Mouse (Mus musculus): ENCODE data around the gene Aes. TPM values are rescaled to one million over a fixed set of nuclear protein-coding genes. Genes with fewer than 3 reads are reported as not detected.
A peak's percentile ranks its signal among the peaks of the same experiment; 100 is the strongest.

Aes gene
- total RNA-seq, 2 experiments from 2014 or later = 637 to 727 TPM

- TF ChIP-seq CTCF (IDR thresholded peaks at IDR 0.05) = no peak
- H3K4me3 ChIP-seq = peak overlapping the region; percentile 82
- peak overlapping the region; percentile 82 for H3K27ac ChIP-seq
- intact Hi-C loops (cut with DNase I) = loop anchor here (1.0 to 2.0 kb wide), 2 partner anchors 29 to 33 kb away; no protein-coding TSS in a partner anchor
- peak; percentile 97 to 98 for DNase-seq (ENCODE audit: extremely low spot score in 1 of 2, low spot score in 2 of 2)
Measured at GRCm38 (mm10) chr10:81571501-81571876, 12.2 kb downstream of the Aes start.

- Histone ChIP-seq H3K27ac (no peak overlapping the region), H3K4me3 (peak overlapping the region; percentile 82; the same call in 1 of the 2 replicates)
- TF ChIP-seq CTCF (IDR thresholded peaks at IDR 0.05) = no peak
- DNase-seq (ENCODE audit: extremely low spot score in 1 of 2, low spot score in 2 of 2) = no peak
- intact Hi-C loops (cut with DNase I) = no loop called here
Measured at GRCm38 (mm10) chr10:81572133-81572671, 12.9 kb downstream of the Aes start.

DNA sequence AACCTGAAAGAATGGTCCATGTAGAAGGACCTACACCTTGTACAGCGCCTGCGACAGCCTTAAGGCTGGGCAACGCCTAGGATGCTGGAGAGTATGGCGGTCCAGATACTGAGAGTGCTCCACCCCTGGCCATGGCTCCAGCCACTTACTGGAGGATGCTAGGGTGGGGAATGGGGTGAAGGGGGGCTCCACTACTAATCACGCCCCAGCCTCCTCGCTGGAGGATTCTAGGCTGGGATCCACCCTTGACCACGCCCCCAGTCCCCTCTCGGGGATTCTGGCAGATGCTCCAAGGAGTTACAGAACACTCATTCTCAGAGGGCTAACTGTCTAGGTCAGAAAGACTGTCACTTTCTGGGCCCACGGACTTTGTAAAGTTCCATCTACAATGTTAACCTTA is 13.7 kb downstream of the Aes start:
- no peak for TF ChIP-seq CTCF (IDR thresholded peaks at IDR 0.05)
- intact Hi-C loops (cut with DNase I) = no loop called here
- DNase-seq (ENCODE audit: extremely low spot score in 1 of 2, low spot score in 2 of 2) = no peak

DNA sequence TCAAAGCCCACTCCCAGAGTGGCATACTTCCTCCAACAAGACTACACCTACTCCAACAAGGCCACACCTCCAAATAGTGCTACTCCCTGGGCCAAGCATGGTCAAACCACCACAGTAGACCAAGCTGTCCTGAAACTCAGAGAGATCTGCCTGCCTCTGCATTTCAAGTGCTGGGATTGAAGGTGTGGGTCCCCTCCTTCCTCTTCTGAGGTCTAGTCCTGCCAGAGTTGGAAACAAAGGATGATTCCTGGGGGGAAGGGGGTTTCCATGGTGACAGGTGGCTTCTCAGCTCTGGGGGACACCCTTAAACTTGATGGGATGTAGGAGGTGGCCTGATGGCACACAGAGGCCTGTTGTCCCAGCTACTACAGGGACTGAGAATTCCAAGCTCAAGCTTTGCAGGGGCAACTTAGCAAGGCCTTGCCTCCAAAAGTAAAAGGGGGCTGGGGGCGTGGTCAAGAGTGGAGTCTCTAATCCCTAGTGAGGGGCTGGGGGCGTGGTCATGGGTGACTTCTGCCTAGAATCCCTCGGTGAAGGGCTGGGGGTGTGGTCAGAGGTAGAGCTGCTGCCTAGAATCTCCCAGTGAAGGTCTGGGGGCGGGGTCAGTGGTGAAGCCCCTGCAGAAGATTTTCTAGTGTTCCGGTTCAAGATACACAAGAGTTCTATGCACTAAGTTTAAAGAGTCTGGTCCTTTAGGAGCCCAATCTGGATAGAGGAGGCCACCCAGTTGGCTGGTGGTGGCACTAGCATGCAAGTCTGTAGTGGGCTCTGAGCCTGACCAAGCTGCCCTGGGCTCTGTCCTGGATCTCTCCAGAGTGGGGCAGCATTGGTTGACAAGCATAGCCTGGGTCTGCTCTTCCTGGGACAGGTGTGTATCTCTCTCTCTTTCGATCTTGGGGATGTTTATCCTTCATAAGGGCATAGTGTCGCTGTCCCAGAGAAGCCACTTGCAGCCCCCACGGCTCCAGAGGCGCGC is 15.1 kb downstream of the Aes start, which contains the start of gene Tle2:
Gene Tle2 (plus strand): TSS at position 481 of the 976 bp plus-strand sequence.
- Histone ChIP-seq H3K27ac (peak within 1 kb of the TSS; percentile 79), H3K4me3 (peak within 1 kb of the TSS; percentile 80)
- TF ChIP-seq CTCF (IDR thresholded peaks at IDR 0.05) = no peak
- DNase-seq (ENCODE audit: extremely low spot score in 1 of 2, low spot score in 2 of 2) = no peak
- intact Hi-C loops (cut with DNase I) = loop anchor here (2.0 kb wide), 1 partner anchor 22 kb away; no protein-coding TSS in a partner anchor

More for the DNA sequence above, 13.7 kb downstream of the Aes start:
- Histone ChIP-seq H3K4me3 (no peak overlapping the region), H3K27ac (no peak overlapping the region)

DNA sequence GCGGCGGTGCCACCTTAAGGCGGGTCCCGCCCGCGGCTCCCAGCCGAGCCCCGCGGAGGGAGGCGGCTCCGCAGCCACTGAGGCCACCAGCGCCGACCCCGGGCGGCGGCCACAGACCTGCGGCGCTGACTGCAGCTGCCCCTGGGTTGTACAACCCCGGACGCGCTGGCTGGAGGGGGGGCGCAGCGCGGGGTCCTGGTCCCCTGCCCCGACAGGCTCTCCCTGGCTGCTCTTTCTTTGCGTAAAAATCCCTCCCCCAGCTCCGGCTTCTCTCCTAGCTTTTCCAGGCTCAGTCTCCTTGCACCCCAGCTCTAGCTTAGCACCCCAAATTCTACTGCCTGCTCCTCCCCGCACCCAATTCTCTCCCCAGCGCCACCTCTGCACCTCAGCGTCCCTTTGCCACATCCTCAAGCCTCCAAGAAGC is 15.9 kb downstream of the Aes start:
- intact Hi-C loops (cut with DNase I) = loop anchor here (2.0 kb wide), 1 partner anchor 22 kb away; no protein-coding TSS in a partner anchor
- Histone ChIP-seq H3K4me3 (peak overlapping the region; percentile 80), H3K27ac (peak overlapping the region; percentile 79)
- no peak for TF ChIP-seq CTCF (IDR thresholded peaks at IDR 0.05)
- DNase-seq (ENCODE audit: extremely low spot score in 1 of 2, low spot score in 2 of 2) = peak; percentile 62

DNA sequence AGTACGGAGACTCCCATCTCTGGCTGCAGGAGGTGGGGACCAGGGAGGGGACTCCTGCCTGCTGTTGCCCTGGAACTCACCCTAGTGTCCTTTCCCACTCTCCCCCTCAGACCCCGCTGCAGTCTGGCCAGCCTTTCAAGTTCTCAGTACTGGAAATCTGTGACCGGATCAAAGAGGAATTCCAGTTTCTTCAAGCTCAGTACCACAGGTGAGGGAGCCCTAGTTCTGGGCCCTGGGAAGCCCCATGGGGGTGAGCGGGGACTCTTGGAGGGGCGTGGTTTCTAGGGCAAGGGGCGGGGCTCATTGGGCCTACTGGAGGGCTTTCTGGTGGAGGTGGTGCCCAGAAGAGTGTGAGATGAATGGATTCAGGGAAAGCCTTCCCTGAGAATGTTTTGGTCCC is 16.4 kb downstream of the Aes start:
- TF ChIP-seq CTCF (IDR thresholded peaks at IDR 0.05) = no peak
- Histone ChIP-seq H3K4me3 (peak overlapping the region; percentile 80), H3K27ac (no peak overlapping the region; the same call in 1 of the 2 replicates)
- intact Hi-C loops (cut with DNase I) = loop anchor here (2.0 kb wide), 1 partner anchor 21 kb away; no protein-coding TSS in a partner anchor
- DNase-seq (ENCODE audit: extremely low spot score in 1 of 2, low spot score in 2 of 2) = no peak

DNA sequence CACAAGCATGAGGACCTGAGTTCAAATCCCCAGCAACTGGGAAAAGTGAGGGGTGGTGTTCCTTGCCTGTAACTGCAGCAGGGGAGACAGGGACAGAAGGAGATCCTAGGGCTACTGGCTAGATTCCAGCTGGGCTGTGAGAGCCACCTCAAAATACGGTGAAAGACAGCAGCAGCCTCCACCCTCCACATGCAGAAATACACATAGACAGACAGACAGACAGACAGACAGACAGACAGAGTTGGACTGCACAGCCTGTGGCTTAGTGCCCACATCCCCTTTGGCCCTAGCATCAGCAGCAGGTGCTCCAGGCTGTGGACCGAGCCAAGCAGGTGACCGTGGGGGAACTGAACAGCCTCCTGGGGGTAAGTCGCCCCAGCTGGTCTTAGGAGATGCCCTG is 20.7 kb downstream of the Aes start:
- Histone ChIP-seq H3K4me3 (no peak overlapping the region), H3K27ac (no peak overlapping the region)
- no peak for TF ChIP-seq CTCF (IDR thresholded peaks at IDR 0.05)
- intact Hi-C loops (cut with DNase I) = no loop called here
- DNase-seq (ENCODE audit: extremely low spot score in 1 of 2, low spot score in 2 of 2) = no peak

DNA sequence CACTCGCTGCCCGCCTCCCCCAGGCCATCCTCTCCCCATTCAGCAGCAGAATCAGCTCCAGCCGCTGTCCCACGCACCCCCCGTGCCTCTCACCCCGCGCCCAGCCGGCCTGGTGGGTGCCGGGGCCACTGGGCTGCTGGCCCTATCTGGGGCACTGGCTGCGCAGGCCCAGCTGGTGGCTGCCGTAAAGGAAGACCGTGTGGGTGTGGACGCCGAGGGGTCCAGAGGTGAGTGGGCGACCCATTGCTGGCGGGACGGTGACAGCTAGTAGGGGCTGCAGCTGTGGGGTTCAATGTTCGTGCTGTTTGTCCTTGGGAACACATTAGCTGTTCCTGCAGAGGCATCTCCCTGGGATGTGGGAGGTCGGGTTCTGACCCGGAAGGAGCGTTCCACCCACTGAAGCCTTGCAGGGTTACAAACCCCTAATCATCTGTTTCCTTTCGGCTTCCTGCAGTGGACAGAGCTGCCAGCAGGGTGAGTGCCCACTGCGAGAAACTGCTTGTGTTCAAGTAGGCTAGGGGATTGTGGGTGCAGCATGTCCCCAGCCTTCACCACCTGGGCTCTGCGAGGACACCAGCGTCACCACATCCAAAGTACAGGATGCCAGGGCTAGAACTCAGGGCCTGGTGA is 21.3 kb downstream of the Aes start:
- intact Hi-C loops (cut with DNase I) = no loop called here
- H3K27ac ChIP-seq = no peak overlapping the region
- peak; percentile 19 for TF ChIP-seq CTCF (IDR thresholded peaks at IDR 0.05)

DNA sequence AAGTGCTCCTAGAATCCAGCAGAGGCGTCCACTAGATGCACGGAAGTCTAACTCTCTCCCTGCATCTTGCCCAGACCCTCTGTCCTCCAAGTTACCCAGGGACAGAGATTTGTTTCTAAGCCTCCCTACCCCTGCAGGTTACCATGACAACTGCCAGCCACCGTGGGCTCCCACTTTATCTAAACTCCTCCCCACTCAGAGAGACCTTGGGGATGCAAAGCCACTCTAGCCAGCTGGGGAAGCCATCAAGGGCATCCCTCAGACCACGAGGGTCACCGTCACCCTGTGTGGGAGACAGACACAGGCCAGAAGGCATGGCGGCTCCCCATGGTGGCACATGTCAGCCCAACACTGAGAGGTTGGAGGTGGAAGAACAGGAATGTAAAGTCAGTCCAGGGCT is 24.1 kb downstream of the Aes start:
- Histone ChIP-seq H3K4me3 (no peak overlapping the region), H3K27ac (no peak overlapping the region)
- DNase-seq (ENCODE audit: extremely low spot score in 1 of 2, low spot score in 2 of 2) = no peak
- intact Hi-C loops (cut with DNase I) = no loop called here
- no peak for TF ChIP-seq CTCF (IDR thresholded peaks at IDR 0.05)

More for the DNA sequence above, 21.3 kb downstream of the Aes start:
- no peak overlapping the region for H3K4me3 ChIP-seq
- no peak for DNase-seq (ENCODE audit: extremely low spot score in 1 of 2, low spot score in 2 of 2)

- no peak overlapping the region for H3K27ac ChIP-seq
- no peak for TF ChIP-seq CTCF (IDR thresholded peaks at IDR 0.05)
- intact Hi-C loops (cut with DNase I) = no loop called here
- H3K4me3 ChIP-seq = no peak overlapping the region
- DNase-seq (ENCODE audit: extremely low spot score in 1 of 2, low spot score in 2 of 2) = no peak
Measured at GRCm38 (mm10) chr10:81588739-81589138, 29.5 kb downstream of the Aes start.

GRCm38 (mm10) chr10:81591846-81592245 is 32.6 kb downstream of the Aes start:
- H3K27ac ChIP-seq = no peak overlapping the region
- TF ChIP-seq CTCF (IDR thresholded peaks at IDR 0.05) = no peak
- no peak for DNase-seq (ENCODE audit: extremely low spot score in 1 of 2, low spot score in 2 of 2)
- intact Hi-C loops (cut with DNase I) = no loop called here
- H3K4me3 ChIP-seq = no peak overlapping the region

DNA sequence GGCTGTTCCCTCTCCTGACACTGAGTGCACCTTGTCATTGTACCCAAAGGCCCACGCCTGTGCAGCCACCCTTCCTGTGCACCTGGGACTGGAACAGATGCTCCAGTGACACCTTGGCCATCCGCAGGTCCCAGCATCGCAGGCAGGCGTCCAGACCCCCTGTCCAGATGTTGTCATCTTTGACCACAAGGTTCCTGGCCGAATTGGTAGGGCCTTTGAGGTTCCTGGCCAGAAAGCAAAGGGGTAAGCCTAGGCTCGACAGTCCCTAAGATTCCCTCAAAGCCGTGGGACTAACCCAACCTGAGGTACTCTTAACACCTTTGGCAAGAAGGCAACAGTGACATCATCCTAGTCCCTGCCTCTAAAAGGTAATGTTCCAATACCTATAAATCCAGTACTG is 33.3 kb downstream of the Aes start:
- DNase-seq (ENCODE audit: extremely low spot score in 1 of 2, low spot score in 2 of 2) = no peak
- Histone ChIP-seq H3K4me3 (no peak overlapping the region), H3K27ac (no peak overlapping the region)
- no peak for TF ChIP-seq CTCF (IDR thresholded peaks at IDR 0.05)
- intact Hi-C loops (cut with DNase I) = no loop called here

Measured in left cerebral cortex, adult 2 months (tissue).